Mouse (Mus musculus) layer of hippocampus, adult 18-20 months (tissue): Measurements from ENCODE around the gene Map3k19. TPM values are rescaled to one million over a fixed set of nuclear protein-coding genes. Genes with fewer than 3 reads are reported as not detected.

ENCODE experiments used
- DNase-seq, 2 experiments: peaks; one replicate each; pipeline ENCODE4 v3.0.0; 2022; ENCODE audit warnings: low spot score in 2 of 2
- long read RNA-seq: library from polyadenylated mRNA; stranded (forward); transcript quantifications from one replicate; pipeline ENCODE4 v2.0.0, GENCODE M21; 2021
- total RNA-seq, 2 experiments: library from RNA; stranded (reverse); gene quantifications; 2 replicates each; pipeline ENCODE4 v1.2.3; 2021

Gene Map3k19
- total RNA-seq = 10 to 100 TPM in 1 of 2 experiments, 1 to 10 TPM in 1; 10.0 to 10.2 TPM
- long read RNA-seq, full-length matches to known transcripts = 4 of 6 reads
- long read RNA-seq, partial matches to known transcripts = 2 of 6 reads
- long read RNA-seq, other reads (novel, unspliced or antisense) = 0 of 6 reads

DNA sequence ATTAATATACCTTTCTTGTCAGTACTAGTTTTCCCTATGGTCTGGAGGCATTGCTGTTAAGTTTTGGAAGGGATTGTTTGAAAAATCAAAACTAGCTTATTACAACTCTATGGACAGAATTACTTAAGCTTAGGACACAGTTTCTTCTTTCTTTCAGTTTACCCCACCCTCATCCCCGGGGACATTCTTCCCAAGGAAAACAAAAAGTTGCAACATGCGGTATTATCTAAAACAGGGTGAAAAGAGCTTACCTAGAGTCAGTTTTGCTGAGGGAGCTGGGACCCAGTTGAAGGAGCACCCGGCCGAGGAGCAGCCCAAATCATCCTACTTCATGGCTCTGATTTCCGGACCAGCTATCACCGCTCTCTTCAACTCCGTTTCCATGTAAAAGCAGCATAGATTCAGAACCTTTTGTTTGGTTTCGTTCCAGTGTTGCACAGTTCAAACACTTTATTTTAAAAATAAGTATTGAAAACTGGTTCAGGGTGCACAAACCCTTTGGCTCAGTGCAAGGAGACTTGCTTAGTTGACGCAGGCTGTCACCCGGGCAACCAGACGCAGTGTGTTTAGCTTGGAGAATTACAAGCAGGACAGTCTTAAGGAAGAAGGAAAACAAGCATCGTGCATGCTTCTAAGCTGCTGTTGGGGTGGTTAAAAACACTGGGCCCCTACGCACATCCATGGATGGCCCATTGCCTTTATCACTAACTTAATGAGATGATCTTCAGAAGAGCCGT is at the start of gene Map3k19:
Gene Map3k19 (minus strand): TSS at position 546 of the 737 bp plus-strand sequence.
- DNase-seq = peak; percentile 27 to 61

DNA sequence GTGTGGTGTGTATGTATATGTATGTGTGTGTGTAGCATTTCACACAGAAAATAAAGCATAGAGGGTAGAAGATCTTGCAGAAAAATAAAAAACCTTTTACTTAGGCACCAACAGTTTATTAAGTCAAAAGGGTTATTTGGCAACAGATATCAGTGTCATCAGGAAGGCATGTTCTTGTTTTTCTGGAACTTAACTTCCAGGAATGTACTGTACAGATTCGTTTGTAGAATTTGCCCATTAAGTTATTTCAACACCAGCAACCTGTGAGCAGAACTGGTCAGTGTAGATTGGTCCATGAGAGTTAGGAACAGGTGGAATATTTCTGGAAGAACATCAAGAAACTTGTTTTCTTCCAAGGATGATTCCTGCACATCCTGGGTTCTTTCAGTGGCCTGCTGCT is 44.6 kb upstream of the Map3k19 start:
- DNase-seq = no peak

DNA sequence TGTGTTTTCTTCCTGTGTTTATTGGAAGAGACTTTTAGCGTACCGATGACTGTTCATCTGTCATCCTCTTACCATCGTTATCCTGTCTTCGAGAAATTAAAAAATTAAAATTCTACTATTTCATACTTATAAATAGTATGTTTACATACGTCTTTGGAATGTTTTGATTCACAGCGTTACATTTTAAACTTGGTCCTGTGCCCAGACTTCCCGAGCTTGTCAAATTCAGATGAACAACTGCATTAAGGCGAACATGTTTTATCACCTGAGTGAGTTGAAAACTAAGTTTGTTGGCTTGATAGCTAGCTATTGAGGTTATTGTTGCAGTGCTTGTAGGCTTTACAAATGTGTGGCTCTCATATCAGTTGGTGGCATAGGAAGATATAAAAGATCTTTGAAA is 14.4 kb upstream of the Map3k19 start:
- DNase-seq = no peak

DNA sequence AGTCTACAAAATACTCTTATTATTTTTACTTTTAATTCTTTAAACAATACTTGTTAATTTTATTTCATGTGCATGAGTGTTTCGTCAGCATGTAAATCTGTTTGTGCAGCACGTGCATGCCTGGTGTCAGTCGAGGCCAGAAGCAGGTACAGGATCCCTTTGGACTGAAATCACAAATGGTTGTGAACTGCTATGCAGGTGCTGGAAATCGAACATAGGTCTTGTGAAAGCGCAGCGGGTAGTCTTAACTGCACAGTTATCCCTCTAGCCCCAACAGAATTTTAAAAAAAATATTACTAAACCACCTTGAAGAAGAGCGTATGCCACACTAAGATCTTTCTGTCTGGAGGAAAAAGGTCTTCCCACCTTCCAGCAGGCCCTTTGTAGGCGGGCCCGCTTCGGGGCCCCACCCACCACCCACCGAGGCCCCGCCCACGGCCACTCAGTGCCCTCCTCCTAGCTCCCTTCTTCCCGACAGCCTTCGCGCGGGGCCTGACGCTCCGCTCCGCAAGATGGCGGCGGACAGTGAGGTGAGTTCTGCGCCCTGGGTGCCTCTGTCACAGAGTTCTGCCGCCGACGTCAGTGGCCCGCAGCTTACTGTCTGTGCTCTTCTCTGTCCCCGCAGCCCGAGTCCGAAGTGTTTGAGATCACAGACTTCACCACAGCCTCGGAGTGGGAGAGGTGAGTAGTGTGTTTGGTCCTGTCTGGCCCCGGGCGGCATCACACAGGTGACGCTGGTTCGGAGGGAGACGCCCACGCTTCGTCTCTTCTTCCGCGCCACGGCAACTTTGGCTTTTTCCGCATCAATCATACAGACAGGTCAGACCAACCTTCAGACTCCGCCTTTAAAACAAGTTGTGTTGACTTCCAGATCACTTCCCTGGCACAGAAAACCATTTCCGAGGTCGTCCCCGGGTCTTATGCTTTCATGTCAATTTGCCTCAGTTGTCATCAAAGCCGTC is 13.8 kb upstream of the Map3k19 start, which contains the start of gene Rab3gap1:
Gene Rab3gap1 (plus strand): TSS at position 474 of the 962 bp plus-strand sequence.
- DNase-seq = peak; percentile 84 to 90

DNA sequence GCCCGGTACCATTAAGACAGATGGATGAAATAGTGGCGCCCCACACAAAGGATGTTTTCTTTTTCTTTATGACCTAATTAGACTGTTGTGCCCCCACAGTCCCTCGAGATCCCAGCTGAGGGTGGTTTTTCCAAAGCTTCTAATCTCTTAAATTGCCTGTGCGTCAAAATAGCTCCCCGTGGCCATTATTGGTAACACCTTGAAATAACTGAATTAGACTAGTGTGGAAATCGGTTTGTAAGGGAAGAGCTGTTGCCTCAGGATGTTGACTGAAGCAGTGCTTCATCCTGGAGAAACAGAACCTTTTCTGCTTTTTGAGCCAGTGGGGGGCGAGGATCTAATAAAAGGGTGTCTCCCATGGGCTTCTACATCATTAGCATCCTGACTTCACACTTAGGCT is 9.0 kb upstream of the Map3k19 start:
- DNase-seq = no peak

DNA sequence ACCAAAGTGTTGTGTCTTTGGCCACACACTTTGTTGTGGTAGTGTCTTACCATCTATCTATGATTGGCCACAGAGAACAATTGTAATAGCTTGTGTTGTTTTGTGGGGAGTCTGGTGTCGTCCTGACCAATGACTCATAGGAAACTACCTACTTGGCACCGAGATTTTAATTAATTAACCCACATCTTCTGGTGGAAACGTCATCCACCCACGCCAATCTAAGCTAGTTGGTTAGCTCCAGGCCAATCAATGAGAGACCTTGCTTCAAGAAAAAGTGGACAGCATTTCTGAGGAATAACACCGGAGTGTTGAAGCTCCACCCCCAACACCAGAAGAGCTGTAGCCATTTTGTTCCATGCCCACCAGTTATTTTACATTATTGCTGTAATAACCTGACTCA is 7.1 kb upstream of the Map3k19 start:
- no peak for DNase-seq

DNA sequence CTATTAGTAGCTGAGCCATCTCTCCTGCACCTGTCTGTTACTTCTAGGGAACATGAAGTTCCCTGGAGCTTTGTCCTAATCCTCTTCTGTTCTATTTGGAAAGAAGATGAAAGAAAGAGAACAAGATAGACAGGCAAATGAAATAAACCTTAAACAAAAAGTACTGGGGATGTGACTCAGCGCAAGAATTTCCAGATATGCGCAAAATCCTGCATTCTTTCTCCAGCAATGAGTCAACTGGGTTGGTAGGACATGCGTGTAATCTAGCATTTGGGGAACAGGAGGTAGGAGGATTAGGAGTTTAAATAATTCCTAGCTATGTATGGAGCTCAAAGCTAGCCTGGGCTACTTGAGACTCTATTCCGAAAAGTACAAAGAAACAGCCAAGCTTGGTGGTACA is 5.7 kb upstream of the Map3k19 start:
- no peak for DNase-seq

DNA sequence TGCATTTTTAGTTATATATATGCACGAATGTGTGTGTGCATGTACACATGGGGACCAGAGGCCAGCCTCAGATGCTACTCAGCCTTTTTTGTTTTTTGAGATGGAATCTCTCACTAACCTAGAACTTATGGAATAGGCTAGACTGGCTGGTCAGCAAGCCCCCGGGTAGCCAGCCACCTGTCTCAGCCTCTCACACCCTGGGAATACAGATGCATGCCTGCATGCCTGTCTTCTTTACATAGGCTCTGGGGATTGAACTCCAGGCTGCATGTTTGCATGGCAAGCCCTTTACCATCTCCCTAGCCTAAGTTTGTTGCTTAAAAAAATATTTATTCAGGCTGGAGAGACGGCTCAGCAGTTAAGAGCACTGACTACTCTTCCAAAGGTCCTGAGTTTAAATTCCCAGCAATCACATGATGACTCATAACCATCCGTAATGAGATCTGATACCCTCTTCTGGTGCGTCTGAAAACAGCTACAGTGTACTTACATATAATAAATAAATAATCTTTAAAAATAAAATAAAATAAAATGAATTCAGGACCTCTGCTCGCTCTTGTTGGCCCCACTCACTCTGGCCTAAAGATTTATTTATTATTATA is 5.1 kb upstream of the Map3k19 start:
- no peak for DNase-seq

DNA sequence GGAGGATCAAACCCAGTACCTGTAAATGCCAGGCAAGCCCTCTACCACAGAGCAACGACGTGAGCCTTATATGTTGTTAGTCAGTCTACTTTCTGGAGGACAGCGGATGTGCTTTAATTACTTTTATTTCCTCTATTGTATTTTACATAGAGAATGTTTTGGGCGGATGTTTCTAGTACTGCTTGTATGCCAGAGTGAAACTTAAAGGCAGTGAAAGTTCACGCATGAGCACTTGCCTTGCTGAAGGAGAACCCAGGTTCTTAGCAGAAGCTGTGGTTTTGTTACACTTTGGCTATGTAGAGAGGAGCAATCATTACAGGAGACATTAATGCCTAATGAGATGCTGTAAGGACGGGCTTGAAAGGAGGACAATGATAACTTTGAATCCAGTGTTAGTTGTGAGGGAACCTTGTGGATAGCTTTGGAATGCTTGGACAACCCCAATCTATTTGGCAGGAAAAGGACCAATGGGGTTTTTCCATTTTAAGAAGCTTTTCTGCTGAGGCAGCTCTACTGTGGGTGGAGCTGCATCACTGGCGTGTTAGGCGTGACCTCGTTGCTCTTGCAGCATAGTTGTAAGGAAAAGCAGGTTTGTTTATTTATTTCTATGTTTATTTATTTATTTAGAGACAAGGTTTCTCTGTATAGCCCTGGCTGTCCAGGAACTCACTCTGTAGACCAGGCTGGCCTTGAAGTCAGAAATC is 4.3 kb upstream of the Map3k19 start:
- DNase-seq = no peak

DNA sequence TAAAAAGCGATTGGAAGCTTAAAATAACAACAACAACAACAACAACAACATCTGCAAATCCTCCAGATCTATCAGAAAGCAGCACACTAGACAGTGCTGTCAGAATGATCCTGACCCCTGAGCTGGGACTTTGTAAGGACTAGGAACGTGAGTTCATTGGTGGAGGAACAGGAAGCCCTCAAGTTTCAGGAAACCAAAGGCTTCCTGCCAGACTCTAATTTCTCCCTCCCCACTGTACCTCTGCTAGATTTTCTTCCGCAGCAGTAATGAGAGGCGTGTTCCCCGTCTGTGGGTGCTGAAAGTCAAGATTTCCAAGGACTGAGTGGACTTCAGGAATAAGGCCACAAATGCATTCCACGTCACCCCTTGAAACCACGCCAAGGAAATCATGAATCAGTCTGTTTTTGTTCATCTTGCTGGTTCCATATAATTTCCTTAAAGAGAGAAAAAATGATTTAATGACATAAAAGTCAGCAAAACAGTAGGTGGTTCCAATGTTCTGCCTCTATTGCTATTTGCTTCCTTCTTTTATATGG is 4.7 kb downstream of the Map3k19 start:
- no peak for DNase-seq

DNA sequence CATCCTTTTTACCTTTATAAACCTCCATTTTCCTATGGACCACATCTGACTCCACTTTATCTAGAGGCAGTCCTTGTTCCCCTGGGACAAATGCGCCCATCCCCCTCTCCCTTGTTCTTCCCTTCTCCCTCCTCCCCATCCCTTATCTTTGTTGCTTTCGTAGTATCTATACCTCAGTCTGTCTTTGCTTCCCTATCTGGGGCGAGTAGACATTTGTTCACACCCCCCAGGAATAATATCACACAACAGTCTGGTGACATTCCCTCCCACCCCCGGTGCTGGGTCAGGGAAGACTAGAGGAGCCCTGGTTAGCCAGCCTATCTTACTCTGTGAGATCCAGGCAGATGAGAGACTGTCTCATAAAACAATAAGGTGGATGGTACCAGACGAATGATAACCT is 9.4 kb downstream of the Map3k19 start:
- no peak for DNase-seq

DNA sequence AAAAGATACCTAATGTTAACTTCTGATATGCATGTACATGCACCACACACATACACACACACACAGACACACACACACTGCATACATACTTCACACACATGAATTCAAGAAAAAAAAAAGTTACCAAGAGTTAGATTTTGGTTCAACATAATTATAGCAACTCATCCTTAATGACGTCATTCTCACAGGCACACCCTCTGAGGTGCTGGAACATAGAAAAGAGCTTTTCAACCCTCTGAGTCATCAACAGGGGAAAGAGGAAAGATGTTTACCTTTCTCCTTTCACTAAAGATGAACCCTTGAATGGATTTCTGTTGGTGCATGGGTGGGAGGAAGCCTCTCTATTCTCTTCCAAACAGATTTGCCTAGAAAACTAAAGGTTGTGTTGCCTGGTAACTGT is 16.2 kb downstream of the Map3k19 start:
- no peak for DNase-seq

DNA sequence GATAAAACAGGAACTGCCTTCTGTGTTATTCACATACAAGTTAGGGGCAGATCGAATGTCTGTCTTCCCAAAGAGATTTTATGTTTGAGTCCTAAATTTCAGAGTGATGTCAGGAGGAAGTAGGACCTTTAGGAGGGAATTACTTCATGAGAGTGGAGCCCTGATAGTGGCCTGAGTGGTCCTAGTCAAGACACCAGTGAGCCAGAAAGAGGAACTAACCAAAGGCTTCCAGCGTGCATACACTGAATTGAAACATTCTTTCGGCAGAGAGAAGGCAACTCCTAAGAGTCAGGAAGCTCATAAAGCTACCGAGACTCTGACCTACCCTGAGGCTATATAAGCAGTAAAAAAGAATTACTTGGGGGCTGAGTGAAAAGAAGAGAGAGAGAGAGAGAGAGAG is 18.2 kb downstream of the Map3k19 start:
- DNase-seq = no peak

DNA sequence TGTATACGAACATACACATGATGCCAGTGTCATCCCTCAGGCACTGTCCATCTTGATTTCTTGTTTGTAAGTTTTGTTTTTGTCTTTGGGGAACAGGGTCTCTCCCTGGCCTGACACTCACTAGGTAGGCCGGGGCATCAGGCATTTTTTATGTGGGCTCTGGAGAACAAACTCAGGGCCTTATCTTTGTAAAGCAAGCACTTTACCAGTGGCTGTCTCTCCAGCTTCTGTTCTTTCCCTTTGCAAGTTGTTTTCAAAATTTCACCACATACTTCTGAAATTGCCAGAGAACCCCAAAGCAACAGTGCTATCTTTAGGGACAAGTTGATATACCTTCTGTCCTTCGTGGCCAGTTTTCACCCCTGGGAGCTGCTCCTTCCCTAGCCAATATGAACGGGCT is 20.6 kb downstream of the Map3k19 start:
- DNase-seq = no peak

DNA sequence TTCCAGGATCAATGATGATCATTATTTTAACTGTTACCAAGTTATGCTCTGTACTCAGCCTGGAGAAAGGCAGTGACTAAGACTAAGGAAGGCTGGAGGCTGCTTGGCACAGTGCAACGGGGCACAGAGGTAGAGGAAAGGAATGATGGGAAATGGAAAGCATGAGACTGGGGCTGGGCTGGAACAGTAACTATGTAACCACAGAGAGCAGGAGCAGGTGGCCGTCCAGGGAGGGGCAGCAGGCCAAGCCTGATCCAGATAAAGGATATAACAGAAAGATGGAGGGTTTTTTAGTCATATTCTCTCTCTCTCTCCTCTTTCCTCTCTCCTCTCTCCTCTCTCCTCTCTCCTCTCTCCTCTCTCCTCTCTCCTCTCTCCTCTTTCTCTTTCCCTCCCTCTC is 21.1 kb downstream of the Map3k19 start:
- no peak for DNase-seq

DNA sequence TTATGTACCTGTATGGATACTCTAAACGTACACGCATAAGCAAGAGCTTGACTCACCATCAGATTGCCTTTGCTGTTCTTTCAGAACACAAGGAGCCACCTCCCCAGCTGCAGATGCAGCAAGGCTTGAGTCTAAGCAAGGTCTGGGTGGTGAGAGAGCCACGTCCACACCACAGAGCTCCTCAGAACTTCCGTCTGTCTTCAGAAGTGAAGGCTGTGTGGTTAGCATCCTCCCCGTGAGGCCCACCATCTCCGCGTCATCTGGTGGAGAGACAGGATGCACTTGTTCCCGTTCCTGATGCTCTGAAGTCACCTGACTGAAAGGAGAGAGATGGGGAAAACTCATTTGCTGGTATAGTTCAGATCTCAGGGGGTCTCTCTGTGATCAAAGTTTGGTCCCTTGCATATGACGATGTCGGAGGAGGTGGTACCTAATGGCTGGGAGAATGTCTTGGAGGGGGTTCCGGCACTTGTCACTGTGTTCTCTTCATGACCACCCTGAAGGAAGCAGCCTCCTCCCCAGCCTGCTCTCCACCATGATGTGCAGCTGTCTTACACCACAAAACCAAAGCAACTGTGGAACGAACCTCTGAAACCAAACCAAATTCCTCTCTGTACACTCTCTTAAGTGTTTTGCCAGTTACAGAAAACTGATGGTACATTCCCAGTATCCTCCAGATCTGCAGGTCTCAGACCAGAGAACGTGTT is 24.5 kb downstream of the Map3k19 start:
- DNase-seq = no peak

DNA sequence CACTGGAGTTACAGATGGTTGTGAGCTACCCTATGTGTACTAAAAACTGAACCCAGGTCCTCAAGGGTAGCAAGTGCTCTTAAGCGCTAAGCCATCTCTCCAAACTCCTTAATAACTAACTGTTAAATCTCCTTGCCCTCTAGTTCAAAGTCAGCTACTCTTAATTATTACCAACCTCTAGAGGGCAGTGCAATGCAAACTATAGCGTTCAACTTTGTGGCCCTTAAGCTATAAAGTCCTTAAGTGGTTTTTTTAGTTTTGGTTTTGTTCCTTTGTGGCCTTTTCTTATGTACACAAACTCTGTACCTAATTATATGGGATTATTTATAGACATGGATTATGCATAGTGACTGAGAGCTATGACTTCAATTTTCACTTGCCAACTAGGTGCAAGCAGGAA is 27.5 kb downstream of the Map3k19 start:
- peak in 1 of 2 experiments; percentile 67 for DNase-seq

DNA sequence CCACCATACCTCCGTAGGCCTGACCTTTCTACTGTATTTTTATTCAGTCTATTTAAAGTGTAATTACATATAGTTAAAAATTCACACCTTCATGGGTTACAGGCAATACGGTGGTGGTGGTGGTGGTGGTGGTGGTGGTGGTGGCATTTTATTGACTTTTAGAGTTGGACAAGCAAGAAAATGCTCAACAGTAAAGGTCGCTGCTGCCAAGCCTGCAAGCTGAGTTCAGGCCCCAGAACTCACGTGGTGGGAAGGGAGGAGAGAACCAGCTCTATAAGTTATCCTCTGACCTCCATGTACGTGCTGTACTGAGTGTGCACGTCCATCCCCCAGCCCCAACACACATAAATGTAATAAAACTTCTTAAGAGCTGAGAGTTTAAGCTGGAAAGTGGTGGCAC is 38.5 kb downstream of the Map3k19 start:
- DNase-seq = no peak

DNA sequence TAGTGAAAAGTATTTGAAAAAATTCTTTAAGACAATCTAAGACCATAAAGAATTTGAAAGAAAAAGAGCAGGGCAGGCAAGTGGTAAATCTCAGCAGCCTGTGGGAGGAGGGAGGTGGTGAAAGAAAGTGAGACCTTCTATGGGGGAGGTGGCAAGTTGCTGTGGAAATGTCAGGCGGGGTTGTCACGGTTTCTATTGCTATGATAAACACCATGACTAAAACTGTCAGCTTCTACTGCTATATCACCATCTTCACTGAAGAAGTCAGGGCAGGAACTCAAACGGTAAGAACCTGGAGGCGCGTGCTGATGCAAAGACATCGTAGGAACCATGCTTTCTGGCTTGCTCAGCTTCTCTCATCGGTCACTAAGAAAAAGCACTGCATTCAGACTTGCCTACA is 41.9 kb downstream of the Map3k19 start:
- DNase-seq = no peak

DNA sequence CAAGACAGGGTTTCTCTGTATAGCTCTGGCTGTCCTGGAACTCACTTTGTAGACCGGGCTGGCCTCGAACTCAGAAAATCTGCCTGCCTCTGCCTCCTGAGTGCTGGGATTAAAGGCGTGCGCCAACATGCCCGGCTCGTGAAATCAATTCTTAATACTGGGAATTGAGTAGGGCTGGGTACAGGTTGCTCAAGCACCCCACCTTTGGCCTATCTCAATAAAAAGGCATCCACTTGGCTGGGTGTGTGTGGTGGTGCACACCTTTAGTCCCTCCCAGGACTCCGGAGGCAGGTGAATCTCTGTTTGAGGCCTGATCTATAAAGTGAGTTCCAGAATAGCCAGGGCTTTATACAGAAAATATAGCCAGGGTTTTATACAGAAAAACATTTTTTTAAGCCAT is 46.2 kb downstream of the Map3k19 start:
- DNase-seq = no peak
